Mouse (Mus musculus): Measurements from ENCODE around the gene Xntrpc.
"Not testable (repeated sequence)": the region's sequence is repeated elsewhere in the genome, so short reads cannot be mapped to it uniquely, and the experiment has no call there.

Gene Xntrpc

DNA sequence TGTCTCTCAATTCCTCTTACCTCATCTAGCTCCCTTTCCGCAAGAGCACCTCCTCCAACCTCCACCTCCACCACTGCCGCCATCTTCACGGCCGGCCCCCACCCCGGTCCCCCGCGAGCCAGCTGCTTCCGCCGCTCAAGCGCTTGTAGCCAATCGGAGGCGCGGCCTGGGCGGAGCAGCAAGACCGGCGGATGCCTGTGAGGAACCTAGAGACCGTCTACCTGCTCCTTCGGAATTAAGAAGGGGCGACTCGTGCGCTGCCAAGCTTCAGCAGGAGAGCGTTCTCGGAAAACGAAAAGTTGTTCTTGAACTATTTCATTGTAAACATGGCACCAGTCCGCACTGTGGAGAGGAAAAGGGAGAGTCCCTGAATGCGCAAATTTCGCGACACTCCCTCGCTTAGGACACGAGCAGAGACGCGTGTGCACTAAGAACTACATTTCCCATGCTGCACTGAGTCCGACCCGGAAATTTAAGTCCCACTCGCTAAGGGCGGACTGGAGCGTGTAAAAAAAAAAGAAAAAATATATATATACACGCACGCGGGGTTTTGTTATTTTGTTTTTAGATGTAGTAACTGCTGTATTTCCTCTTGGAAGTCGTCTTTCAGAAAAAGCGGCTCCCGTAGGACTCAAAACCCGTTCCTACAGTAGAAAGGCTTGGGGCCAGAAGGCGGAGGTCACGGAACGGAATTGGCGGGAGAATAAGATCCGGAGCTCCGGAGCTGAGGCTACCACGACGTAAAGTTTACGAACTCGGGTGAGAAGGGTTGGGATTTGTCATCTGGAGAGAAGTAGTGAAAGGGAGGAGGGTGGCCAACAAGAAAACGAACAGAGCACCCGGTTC, at the start of gene Xntrpc, which contains the start of the genes Rnf121 and Xndc1:
TSS of gene Xntrpc (plus strand) at position 668 of the 846 bp plus-strand sequence.
TSS of gene Rnf121 (minus strand) at position 424 of the 846 bp plus-strand sequence.
TSS of gene Xndc1 (plus strand) at position 466 of the 846 bp plus-strand sequence.
- DNase-seq, result peak; percentile 95

DNA sequence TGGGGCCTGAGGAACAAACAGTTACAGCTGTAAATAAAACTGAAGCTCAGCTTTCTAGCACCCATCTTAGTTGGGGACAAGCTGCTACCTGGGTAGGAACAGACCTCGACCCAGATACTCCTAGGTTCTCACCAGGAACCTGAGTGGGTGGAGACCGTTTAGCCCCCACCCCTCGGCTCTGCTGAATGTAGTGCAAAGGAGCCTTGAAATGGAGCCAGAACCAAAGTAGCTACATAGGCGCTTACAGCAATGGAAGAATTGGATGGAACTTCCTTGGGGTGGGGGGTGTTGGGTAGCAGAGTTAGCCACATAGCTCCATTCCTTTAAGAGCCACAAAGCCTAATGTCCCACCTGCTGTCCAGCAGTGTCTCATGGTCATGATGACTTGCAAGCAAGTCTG, 48.6 kb upstream of the Xntrpc start:
- no peak for DNase-seq

DNA sequence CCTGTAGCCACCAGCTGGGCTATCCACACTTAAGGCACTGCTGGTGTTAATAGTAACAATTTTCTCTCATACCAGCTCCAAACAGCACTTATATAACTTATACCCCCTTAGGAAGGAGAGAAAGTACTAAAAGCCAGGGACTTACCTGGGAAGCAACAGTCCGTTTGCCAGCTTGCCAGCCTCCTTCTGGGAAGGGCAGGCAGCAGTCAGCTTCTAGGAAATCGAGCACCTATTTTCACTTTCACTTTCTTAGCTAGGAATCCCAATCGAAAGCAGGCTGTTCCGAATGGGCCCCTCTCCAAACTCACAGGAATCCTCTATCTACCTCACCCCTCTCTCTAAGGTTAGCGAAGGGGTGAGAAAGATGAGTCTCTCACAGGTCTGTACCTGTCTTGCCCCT, 48.1 kb upstream of the Xntrpc start:
- peak; percentile 23 for DNase-seq

DNA sequence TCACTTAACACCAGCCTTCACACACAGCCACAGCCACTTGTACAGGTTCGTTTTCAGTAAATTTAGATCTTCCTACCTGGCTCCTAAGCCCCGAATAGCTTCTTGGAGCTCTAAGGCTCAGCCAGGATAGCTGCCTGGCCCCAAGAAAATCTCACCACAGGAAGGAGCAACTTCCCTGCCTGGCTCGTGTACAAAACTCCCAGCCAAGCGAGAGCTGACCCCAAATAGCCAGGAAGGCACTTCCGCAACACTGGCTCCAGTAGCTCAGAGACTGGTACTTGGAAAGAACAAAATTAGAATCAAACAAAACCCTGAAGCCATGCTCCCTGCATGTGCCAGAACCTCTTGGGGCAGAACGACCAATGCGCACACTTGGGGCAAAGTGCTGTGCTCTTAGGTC, 47.5 kb upstream of the Xntrpc start:
- DNase-seq, result peak; percentile 40

DNA sequence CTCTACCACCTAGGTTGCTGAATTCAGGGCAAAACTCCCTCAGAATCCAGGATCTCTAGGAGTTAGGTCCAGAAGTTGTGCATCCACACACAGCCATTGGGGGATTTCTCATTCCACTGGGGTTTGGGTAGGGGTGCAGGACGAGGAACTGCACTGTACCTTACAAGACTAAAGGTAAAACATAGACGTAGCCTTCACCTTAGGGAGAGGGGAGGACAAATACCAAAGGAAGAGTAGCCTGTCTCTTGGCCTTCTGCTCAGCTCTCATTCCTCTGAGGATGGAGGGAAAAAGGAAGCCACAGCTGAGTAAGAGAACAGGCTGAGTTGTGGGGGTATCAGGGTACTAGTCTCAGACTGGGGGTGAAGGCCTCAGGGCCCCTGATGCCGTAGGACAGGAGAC, 46.9 kb upstream of the Xntrpc start, which contains the start of gene Il18bp:
TSS of gene Il18bp (minus strand) at position 101 of the 400 bp plus-strand sequence.
- DNase-seq, result no peak

DNA sequence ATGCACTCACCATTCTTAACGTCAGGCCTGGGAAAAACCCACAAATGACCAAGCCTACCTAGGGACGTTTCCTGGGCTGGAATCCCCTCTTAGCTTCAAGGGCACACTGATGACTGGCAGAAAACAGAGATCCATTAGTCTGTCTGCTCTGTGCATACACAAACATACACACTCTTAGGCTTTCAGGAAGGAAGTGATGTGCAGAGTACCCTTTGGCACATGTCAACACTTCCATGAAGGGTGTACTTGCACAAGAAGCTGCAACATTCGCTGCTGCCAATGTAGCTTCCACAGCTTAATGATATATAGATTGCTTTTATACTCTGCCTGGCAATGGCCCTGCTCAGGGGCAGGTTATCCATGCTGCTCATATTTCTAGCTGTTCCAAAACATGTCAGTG, 46.2 kb upstream of the Xntrpc start:
- DNase-seq, result no peak

DNA sequence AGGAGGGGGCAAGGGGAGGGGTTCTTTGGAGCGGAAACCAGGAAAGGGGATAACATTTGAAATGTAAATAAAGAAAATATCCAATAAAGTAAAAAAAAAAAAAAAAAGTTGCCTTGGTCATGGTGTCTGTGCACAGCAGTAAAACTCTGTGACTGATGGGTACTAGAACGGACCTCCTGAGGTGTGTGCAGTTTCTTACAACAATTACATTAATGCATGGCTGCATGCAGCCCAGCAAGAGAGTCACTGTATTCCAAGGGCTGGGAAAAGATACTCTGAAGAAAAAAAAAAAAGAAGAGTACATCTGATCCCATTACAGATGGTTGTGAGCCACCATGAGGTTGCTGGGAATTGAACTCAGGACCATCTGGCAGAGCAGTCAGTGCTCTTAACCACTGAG, 44.6 kb upstream of the Xntrpc start:
- not testable (repeated sequence) for DNase-seq

DNA sequence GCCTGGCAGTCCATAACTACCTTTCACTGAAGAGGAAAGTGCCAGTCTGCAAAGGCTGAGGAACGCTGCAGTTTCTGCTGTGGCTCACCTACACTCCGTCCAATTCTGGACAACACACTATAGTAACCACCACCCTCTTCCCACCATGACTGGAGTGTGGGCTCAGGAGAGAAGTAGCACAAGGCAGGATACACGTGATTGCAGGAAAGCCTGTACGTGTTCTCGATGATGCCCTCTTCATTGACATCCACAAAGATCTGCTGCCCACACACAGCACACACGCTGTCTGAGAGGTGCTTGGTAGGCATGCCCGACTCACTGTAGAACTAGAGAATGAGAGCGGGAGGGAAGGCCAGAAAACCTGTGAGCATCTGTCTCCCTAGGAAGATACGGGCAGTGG, 41.7 kb upstream of the Xntrpc start:
- no peak for DNase-seq

DNA sequence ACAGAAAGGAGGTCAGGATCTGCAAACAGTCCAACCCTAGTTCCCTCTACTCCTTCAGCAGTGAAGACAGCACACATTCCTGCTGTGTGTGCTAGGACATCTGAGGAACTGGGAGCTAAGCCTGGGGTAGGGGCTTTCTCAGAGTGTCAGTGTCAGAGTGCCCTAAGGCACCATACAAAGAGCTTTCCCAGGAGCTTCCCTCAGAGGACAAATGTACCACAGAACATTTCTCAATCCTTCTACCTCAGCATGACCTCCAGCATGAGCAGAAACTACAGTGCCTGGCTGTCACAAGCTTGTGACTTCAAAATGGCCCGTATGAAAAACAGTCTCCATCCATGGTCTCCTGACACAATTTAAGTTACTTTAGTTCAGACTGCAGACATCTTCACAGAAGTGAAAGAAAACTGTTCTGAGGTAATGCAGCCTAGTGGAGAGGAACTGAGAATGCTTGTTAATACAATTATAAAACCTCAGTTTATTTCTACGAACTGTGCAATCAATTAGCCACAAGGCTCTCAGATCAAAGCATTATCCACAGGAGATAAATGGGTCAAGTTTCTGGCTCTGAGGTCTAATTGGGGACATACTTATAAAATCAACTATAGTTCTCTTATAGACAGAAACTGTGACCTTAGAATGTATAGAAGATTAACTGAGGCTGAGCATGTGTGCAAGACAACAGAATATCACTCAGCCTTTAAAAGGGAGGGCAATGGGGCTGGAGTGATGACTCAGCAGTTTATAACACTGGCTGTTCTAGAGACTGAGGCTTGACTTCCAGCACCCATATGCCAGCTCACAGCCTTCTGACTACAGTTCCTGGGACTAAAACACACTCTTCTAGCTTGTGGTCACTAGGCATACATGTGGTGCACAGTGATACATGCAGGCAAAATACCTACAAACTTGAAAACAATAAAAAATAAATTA, 40.1 kb upstream of the Xntrpc start:
- no peak for DNase-seq

DNA sequence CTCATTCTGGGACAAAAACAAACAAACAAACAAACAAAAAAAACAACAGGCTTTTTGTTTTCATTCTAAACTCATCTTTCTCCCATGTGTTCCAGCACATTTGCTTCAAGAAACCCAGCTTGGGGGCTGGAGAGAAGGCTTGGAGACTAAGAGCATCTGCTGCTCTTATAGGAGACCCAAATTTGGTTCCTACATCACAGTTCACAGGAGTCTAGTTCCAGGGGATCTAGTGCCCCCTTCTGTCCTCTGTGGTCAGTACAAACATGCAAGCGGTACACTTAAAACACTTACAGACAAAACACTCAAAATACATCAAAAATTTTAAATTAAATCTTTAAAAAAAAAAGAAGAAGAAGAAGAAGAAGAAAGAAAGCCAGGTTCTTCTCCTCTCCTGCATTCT, 30.6 kb upstream of the Xntrpc start:
- DNase-seq, result peak; percentile 24

DNA sequence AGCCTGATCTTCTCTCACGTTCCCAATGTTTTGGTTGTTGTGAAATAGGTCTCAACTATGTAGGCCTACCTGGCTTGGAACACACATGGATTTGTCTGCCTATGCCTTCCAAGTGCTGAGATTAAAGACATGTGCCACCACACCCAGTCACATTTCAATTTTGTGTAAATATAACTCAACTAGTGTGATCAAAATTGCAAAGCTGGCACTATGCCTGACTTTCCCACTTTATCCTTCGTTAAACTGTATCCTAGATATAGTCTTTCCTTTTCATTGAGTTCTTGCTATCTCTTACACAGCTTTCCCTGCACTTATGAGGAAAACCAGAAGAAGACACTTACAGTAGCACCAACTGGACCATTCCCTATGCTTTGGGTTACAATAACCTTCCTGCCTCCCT, 30.0 kb upstream of the Xntrpc start:
- no peak for DNase-seq

DNA sequence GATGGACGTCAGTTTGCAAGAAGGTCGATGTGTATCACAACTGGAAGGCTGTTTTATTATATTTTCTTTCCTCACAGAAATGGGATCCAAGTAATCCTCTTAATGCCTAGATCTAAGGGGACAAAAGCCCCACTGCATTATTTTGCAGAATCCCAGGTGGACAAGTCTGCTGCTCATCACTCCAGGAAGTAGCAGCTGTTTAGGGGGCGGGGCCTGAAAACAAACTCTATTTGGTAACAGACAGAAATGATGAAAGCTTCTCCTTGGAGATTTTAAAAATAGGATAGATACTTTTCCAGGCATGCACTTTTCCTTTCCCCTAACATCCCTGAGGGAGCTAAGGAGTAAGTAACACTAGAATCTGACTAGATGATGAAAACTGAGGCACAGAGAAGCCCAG, 28.2 kb upstream of the Xntrpc start:
- DNase-seq, result no peak

DNA sequence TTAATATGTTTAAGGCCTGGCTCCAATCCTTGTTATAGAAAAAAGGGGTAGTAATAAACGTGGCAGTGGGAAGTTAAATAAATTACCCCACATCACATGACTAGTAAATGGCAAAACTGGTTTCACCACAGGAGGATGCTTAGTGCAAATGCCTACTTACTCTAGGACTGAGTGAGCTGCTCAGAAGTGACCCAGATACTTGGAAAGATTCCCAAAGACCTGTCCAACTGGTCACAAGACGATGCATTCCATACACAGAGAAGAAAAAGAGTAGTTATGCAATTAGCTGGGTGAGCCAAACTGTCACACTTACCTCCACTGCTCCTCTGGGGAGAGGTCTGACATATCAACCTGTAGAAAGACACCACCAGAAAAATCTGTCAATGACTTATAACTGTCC, 23.2 kb upstream of the Xntrpc start:
- DNase-seq, result no peak

DNA sequence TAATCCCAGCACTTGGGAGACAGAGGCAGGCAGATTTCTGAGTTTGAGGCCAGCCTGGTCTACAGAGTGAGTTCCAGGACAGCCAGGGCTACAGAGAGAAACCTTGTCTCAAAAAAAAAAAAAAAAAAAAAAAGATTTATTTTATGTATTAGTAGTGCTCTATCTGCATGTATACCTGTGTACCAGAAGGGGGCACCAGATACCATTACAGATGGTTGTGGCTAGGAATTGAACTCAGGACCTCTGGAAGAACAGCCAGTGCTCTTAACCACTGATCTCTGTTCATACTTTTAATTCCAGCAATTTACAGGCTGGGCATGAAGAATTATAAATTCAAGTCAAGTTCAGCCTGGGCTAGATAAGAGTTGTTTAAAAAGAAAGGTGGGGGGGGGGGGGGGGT, 17.0 kb upstream of the Xntrpc start:
- not testable (repeated sequence) for DNase-seq

DNA sequence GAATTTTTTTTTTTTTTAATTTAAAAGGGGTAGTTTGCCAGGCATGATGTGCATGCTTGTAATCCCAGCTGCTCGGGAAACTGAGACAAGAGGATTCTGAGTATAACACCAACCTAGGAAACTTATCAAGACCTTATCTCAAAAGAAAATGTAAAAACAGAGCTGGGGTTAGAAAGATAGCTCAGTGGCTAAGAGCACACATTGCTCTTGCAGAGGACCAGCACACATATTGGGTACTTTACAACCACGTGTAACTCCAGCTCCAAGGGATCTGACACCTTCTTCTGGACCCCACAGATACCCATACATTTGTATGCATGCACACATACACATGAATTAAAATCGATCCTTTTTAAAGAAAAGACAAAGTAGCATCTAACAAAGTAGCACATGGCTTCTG, 4.2 kb upstream of the Xntrpc start:
- DNase-seq, result no peak

DNA sequence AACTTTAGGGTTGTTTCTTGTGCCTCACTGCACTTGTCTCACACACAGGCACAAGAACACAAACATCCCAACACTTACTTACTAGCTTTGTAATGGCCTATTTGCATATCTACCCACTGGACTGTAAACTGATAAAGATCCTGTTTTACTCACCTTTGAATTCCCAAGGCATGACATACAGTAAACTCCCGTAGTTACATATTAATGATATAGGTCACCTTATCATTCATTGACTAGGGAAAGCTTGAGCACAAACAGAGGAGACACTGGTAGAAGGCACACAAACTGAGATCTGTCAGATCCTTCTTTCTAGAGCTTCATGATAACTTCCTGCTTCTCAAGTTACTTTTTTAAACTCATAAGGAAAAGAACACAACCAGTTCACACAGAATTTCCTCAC, 3.3 kb upstream of the Xntrpc start:
- no peak for DNase-seq

DNA sequence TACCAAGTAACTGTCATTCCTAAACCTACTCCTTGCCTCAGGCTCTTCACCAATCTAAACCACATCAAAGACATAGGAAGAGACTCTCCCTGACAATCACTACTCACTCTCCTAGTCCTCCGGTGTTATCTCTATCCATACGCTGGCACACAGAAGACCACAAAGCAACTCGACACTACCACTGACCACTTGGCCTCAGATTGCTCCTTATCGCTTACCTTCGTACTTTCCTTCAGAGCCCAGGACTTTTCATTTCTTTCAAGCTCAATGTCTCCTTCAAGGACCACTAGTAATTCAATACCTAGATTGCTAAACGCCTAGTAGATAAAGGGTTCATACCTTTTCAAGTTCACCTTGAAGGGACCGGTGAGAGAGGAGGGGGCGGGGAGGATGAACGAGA, 1.6 kb upstream of the Xntrpc start:
- DNase-seq, result no peak

DNA sequence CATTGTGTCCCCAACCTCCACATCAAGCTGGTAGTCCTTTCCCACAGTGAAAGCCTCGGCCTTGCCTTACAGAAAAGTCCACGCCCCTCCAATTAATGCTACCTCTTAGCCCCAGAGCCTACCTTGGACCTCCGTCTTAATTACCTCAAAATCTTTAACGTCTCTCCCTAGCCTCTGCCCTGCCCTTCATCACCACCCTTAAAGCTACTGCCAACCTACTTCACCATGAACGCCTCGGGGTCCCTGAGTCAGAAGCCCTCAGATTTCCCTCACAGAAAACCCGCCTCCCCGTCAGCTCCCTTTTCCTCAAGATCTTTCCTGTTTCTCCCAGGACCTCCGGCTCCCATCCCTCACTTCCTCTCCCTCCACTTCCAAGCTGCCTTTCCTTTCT, 863 bp upstream of the Xntrpc start:
- DNase-seq, result no peak

DNA sequence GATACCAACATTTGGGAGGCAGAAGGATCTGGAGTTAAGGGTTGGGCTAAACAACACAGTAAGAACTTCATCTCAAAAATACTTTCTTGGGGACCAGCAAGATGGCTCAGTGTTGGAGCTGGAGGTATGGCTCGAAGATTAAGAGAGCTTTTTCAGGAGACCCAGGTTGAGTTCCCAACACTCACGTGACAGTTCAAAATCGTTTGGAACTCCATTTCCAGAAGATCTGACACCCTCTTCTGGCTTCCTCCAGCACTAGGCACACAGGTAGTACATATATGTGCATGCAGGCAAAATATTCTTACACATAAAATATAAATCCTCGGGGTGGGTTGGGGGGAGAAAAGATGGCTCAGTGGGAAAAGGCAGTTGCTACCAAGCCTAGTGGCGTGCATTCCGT, 850 bp downstream of the Xntrpc start:
- no peak for DNase-seq

DNA sequence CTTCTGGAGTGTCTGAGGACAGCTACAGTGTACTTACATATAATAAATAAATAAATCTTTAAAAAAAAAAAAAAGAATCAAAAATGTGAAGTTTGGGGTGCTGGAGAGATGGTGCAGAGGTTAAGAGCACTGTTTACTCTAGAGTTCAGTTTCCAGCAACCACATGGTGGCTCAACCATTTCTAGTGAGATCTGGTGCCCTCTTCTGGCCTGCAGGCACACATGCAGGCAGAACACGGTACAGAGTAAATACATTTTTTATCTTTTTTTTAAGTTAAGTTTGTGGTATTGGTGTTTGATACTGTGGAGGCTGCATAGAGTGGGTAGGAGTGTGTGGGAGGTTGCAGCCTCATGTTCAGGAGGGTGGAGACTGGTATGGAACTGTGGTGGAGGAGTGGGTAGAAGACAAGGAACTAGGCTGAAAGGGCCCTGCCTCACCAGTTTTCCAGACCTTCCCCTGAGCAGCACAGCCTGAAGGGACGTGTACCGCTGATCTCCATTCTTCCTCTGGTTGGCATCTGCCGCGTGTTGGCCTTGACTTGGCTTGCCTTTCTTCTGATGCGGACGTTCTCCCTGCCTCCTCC, 11.3 kb downstream of the Xntrpc start:
- peak; percentile 44 for DNase-seq

DNA sequence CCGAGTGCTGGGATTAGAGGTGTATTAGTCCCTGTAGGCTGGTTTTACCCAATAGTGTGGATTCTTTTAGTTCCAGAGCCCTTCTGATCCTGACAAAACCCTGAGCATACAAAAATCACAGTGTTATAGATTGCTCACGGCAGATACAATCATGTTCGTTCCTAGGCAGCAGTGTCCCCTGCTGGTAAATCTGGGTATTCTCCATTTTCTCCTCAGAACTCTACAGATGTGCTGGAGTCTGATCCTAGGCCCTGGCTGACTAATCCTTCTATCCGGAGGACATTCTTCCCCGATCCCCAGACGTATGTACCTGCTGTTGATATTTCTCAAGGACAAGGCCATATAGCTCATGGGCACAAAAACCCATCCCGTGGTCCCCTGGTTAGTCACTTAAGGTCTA, 13.0 kb downstream of the Xntrpc start:
- peak; percentile 65 for DNase-seq

DNA sequence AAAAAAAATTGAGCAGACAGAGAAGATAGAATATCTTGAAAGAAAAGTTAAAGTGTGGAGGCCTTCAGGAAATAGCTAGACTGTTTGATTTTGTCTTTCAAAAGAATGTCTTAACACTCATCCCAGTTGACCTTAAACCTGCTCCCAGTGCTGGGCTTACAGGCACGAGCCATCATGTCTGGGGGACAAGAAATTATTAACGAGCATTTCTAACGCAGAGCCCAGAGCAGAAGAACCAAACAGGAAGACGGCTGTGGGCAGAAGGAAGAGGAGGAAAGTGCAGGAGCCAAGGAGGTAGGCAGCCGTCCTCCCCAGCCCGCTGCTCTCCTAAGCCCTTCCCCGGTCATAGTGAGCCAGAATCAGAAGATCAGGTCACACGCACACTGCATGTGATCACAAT, 14.8 kb downstream of the Xntrpc start:
- DNase-seq, result no peak

DNA sequence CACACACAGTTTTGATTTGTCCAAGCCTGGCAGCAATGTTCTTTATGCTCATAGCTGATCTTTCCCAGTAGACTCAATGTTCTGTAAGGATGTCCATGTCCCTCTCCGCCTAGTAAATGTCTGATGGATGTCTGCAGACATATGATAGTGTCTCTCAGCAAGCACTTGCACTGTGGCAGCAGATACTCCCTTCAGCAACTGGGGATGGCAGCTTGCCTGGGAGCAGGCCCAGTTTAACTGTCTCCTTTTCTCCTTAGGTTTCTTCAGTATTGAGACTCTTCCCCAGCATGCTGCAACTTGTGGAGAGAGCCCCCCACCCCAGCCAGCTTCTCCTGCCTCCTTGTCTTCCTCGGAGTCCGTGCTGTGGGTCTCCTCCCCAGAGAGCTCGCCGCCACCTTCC, 16.3 kb downstream of the Xntrpc start:
- DNase-seq, result no peak
